Mouse (Mus musculus): Measurements from ENCODE around the gene Sorl1. TPM values are rescaled to one million over a fixed set of nuclear protein-coding genes. Genes with fewer than 3 reads are reported as not detected.

The Sorl1 gene
- polyA plus RNA-seq, 1 experiment from 2014 or later: 4.1 TPM

GRCm38 (mm10) chr9:41974661-41975060 lies 149.4 kb downstream of the Sorl1 start:
- DNase-seq (ENCODE audit: low spot score) (no peak), ATAC-seq (ENCODE audit: insufficient number of reproducible peaks, low FRiP score, low TSS enrichment, low read depth) (no peak)
- H3K9me3 ChIP-seq (ENCODE audit: control insufficient read depth, low read length): no peaks in the 10 kb centered on the region
- whole genome bisulfite sequencing: 78% methylated on average over 3 of the region's 3 CpGs
- no peak overlapping the region for H3K4me3 ChIP-seq (ENCODE audit: low read depth, low read length)
- H3K27ac ChIP-seq (replicated peaks; ENCODE audit: low read depth, low read length): no peak overlapping the region
- 0 out of 2 replicates have a peak, but pooled peaks cover 2% of the 10 kb centered on the region for H3K36me3 ChIP-seq (ENCODE audit: control insufficient read depth, insufficient read depth, low read length)
- H3K4me2 ChIP-seq (ENCODE audit: low read depth, severe bottlenecking): no peak overlapping the region
- H3K27me3 ChIP-seq (ENCODE audit: control insufficient read depth, insufficient read depth, low read length): no peaks in the 10 kb centered on the region
- no peaks in the 10 kb centered on the region for H3K4me1 ChIP-seq (ENCODE audit: control insufficient read depth, insufficient read depth, low read length)
- H3K9ac ChIP-seq (ENCODE audit: low read length): no peak overlapping the region

- ATAC-seq (ENCODE audit: insufficient number of reproducible peaks, low FRiP score, low TSS enrichment, low read depth): 0 out of 2 replicates have a peak, but pooled peaks have one; percentile 39
- Histone ChIP-seq H3K4me2 (ENCODE audit: low read depth, severe bottlenecking) (no peak overlapping the region), H3K27ac (replicated peaks; ENCODE audit: low read depth, low read length) (no peak overlapping the region), H3K9me3 (ENCODE audit: control insufficient read depth, low read length) (no peaks in the 10 kb centered on the region), H3K27me3 (ENCODE audit: control insufficient read depth, insufficient read depth, low read length) (no peaks in the 10 kb centered on the region), H3K9ac (ENCODE audit: low read length) (no peak overlapping the region), H3K4me3 (ENCODE audit: low read depth, low read length) (no peak overlapping the region), H3K36me3 (ENCODE audit: control insufficient read depth, insufficient read depth, low read length) (0 out of 2 replicates have a peak, but pooled peaks cover 2% of the 10 kb centered on the region), H3K4me1 (ENCODE audit: control insufficient read depth, insufficient read depth, low read length) (no peaks in the 10 kb centered on the region)
- WGBS: 74% methylated on average over 25 of the region's 25 CpGs
- peak; percentile 85 for DNase-seq (ENCODE audit: low spot score)
These were observed 150.1 kb downstream of the Sorl1 start for GRCm38 (mm10) chr9:41973775-41974657.

DNA sequence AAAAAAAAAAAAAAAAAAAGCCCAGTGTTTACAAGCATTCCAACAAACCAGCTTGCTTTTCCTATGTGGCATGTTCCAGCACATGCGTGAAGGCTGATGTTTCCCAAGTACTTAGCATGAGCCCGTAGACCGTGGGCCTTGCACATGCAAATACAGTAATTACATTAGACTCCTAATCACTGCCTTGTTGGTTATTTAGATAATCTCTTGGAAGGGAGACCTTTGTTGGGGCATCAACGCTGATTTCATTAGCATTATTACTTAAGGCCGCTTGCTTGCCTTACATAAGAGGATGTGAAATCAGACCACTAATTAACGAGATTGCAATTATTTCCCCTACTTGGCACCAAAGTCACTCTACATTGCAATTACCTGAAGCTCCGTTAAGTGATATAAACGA lies 154.1 kb downstream of the Sorl1 start:
- Histone ChIP-seq H3K27me3 (ENCODE audit: control insufficient read depth, insufficient read depth, low read length) (no peaks in the 10 kb centered on the region), H3K36me3 (ENCODE audit: control insufficient read depth, insufficient read depth, low read length) (no peaks in the 10 kb centered on the region), H3K4me1 (ENCODE audit: control insufficient read depth, insufficient read depth, low read length) (no peaks in the 10 kb centered on the region), H3K4me2 (ENCODE audit: low read depth, severe bottlenecking) (no peak overlapping the region), H3K4me3 (ENCODE audit: low read depth, low read length) (no peak overlapping the region), H3K27ac (replicated peaks; ENCODE audit: low read depth, low read length) (no peak overlapping the region), H3K9me3 (ENCODE audit: control insufficient read depth, low read length) (no peaks in the 10 kb centered on the region), H3K9ac (ENCODE audit: low read length) (no peak overlapping the region)
- WGBS: 77% methylated on average over 8 of the region's 8 CpGs
- DNase-seq (ENCODE audit: low spot score) (no peak), ATAC-seq (ENCODE audit: insufficient number of reproducible peaks, low FRiP score, low TSS enrichment, low read depth) (no peak)

DNA sequence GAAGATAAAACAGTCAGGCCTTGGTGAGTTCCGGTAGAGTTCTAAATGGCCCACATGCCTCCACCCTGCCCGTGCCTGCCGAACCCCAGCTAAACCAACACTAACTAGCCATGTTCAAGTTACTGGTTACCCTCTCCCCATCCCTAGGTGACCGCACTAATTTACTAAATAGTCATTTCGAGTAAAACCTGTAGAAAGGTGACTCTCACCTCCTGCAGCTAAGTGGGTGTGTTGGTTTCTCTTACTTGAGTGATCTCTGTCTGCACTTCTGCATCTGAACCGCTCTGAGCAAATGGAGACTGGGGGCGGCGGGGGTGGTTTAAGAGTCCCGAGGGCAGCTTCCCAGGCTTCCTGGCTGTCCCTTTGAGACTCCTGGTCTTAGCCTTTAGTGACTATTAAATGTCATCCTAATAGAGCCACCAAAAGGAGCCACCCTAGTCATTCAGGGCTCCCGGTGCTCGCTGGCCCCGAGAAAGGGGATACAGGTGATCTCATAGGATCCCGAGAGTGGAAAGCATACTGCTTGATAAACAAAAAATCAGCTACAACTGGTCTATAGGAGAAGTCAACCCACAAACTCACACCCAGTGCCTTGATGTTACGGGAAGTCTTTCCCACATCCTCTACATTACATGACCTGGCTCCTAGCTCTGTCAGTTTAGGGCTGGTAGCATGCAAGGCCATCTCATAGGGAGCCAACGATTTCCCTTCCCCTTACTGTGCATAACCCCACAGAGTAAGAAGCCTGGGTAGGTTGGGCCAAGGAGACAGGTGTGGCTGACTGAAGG lies 155.2 kb downstream of the Sorl1 start:
- Histone ChIP-seq H3K4me3 (ENCODE audit: low read depth, low read length) (no peak overlapping the region), H3K36me3 (ENCODE audit: control insufficient read depth, insufficient read depth, low read length) (no peaks in the 10 kb centered on the region), H3K9ac (ENCODE audit: low read length) (no peak overlapping the region), H3K4me1 (ENCODE audit: control insufficient read depth, insufficient read depth, low read length) (no peaks in the 10 kb centered on the region), H3K4me2 (ENCODE audit: low read depth, severe bottlenecking) (no peak overlapping the region), H3K27me3 (ENCODE audit: control insufficient read depth, insufficient read depth, low read length) (no peaks in the 10 kb centered on the region), H3K27ac (replicated peaks; ENCODE audit: low read depth, low read length) (no peak overlapping the region), H3K9me3 (ENCODE audit: control insufficient read depth, low read length) (no peaks in the 10 kb centered on the region)
- WGBS: 96% methylated on average over 15 of the region's 15 CpGs
- DNase-seq (ENCODE audit: low spot score) (no peak), ATAC-seq (ENCODE audit: insufficient number of reproducible peaks, low FRiP score, low TSS enrichment, low read depth) (no peak)

- H3K4me1 ChIP-seq (ENCODE audit: control insufficient read depth, insufficient read depth, low read length): no peaks in the 10 kb centered on the region
- H3K27me3 ChIP-seq (ENCODE audit: control insufficient read depth, insufficient read depth, low read length): no peaks in the 10 kb centered on the region
- no peak overlapping the region for H3K4me3 ChIP-seq (ENCODE audit: low read depth, low read length)
- no peaks in the 10 kb centered on the region for H3K36me3 ChIP-seq (ENCODE audit: control insufficient read depth, insufficient read depth, low read length)
- H3K9ac ChIP-seq (ENCODE audit: low read length): no peak overlapping the region
- H3K9me3 ChIP-seq (ENCODE audit: control insufficient read depth, low read length): no peaks in the 10 kb centered on the region
- ATAC-seq (ENCODE audit: insufficient number of reproducible peaks, low FRiP score, low TSS enrichment, low read depth) (no peak), DNase-seq (ENCODE audit: low spot score) (no peak)
- H3K27ac ChIP-seq (replicated peaks; ENCODE audit: low read depth, low read length): no peak overlapping the region
- no peak overlapping the region for H3K4me2 ChIP-seq (ENCODE audit: low read depth, severe bottlenecking)
- WGBS: 88% methylated on average over 10 of the region's 10 CpGs
These were observed 162.8 kb downstream of the Sorl1 start for GRCm38 (mm10) chr9:41961274-41961673.

DNA sequence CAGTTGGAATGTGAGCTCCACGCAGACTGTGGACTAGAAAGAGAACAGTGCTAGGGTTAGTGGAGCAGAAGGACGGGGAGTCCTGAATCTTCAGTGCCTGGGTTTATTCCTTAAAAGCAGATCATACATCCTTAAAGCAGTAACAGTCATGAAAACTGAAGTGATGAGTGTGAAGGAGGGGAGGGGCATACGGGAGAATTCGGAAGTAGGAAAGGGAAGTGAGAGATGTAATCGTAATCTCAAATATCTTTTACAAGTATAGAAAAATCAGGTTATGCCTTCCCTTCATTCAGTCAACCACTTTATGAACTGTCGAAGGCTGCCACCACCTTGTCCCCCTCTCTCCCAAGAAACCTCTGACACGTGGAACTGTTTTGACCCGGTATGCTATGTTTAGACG lies 165.8 kb downstream of the Sorl1 start:
- Histone ChIP-seq H3K27me3 (ENCODE audit: control insufficient read depth, insufficient read depth, low read length) (no peaks in the 10 kb centered on the region), H3K9ac (ENCODE audit: low read length) (no peak overlapping the region), H3K36me3 (ENCODE audit: control insufficient read depth, insufficient read depth, low read length) (no peaks in the 10 kb centered on the region), H3K27ac (replicated peaks; ENCODE audit: low read depth, low read length) (no peak overlapping the region), H3K9me3 (ENCODE audit: control insufficient read depth, low read length) (no peaks in the 10 kb centered on the region), H3K4me3 (ENCODE audit: low read depth, low read length) (no peak overlapping the region), H3K4me1 (ENCODE audit: control insufficient read depth, insufficient read depth, low read length) (no peaks in the 10 kb centered on the region), H3K4me2 (ENCODE audit: low read depth, severe bottlenecking) (no peak overlapping the region)
- DNase-seq (ENCODE audit: low spot score): no peak
- 92% methylated on average over 9 of the region's 9 CpGs for WGBS
- no peak for ATAC-seq (ENCODE audit: insufficient number of reproducible peaks, low FRiP score, low TSS enrichment, low read depth)

DNA sequence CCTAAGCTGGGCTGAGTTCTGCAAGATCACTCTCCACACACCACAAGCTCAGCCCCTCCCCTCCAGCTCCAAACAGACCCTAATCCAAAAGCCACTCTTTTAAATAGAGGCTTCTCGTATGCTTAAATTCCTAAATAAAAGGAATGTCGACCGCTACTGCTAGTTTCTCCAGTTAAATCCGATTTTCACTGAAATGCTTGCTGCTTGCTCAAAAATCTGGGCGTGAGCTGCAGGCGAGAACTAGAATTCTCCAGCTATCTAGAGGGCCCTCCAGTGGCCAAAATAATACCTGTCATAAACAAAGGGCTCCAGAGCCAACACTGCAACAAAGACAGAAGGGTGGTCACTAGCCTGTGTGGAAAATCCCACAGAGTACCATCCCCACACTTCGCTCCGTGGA lies 170.6 kb downstream of the Sorl1 start:
- H3K4me2 ChIP-seq (ENCODE audit: low read depth, severe bottlenecking): no peak overlapping the region
- H3K4me1 ChIP-seq (ENCODE audit: control insufficient read depth, insufficient read depth, low read length): peaks cover 22% of the 10 kb centered on the region
- H3K27ac ChIP-seq (replicated peaks; ENCODE audit: low read depth, low read length): peak overlapping the region; percentile 57
- ATAC-seq (ENCODE audit: insufficient number of reproducible peaks, low FRiP score, low TSS enrichment, low read depth) (no peak), DNase-seq (ENCODE audit: low spot score) (peak; percentile 82)
- no peak overlapping the region for H3K4me3 ChIP-seq (ENCODE audit: low read depth, low read length)
- H3K36me3 ChIP-seq (ENCODE audit: control insufficient read depth, insufficient read depth, low read length): no peaks in the 10 kb centered on the region
- 7% methylated on average over 8 of the region's 8 CpGs for WGBS
- H3K9ac ChIP-seq (ENCODE audit: low read length): peak overlapping the region; percentile 23
- no peaks in the 10 kb centered on the region for H3K9me3 ChIP-seq (ENCODE audit: control insufficient read depth, low read length)
- H3K27me3 ChIP-seq (ENCODE audit: control insufficient read depth, insufficient read depth, low read length): no peaks in the 10 kb centered on the region

- Histone ChIP-seq H3K9me3 (ENCODE audit: control insufficient read depth, low read length) (no peaks in the 10 kb centered on the region), H3K27me3 (ENCODE audit: control insufficient read depth, insufficient read depth, low read length) (no peaks in the 10 kb centered on the region), H3K4me1 (ENCODE audit: control insufficient read depth, insufficient read depth, low read length) (peaks cover 22% of the 10 kb centered on the region), H3K36me3 (ENCODE audit: control insufficient read depth, insufficient read depth, low read length) (no peaks in the 10 kb centered on the region), H3K4me2 (ENCODE audit: low read depth, severe bottlenecking) (no peak overlapping the region), H3K4me3 (ENCODE audit: low read depth, low read length) (no peak overlapping the region), H3K9ac (ENCODE audit: low read length) (no peak overlapping the region), H3K27ac (replicated peaks; ENCODE audit: low read depth, low read length) (peak overlapping the region; percentile 92)
- 30% methylated on average over 7 of the region's 7 CpGs for WGBS
- ATAC-seq (ENCODE audit: insufficient number of reproducible peaks, low FRiP score, low TSS enrichment, low read depth) (no peak), DNase-seq (ENCODE audit: low spot score) (peak; percentile 44)
These were observed 171.4 kb downstream of the Sorl1 start for GRCm38 (mm10) chr9:41952650-41953204.

Measured in limb, embryonic 11.5 days (tissue).